Comparison of ENCODE assay signal across 18 mouse cellular contexts in genomic region chr17:48094820-48095680, GRCm38 (mm10). TPM values are rescaled to one million over a fixed set of nuclear protein-coding genes. Genes with fewer than 3 reads are reported as not detected.
DNase-seq lines count a peak whose midpoint lies in the region; ATAC-seq and TF ChIP-seq lines count a peak whose summit lies in the region.
"Had no signal": no experiment of that assay in that cellular context is flagged by ENCODE, and none has a peak within 500 bp of the region (broad histone marks: within the 10 kb centered on the region; RNA-seq: fewer than 3 reads in every experiment).

No protein-coding gene starts in this region.

- H3K9ac ChIP-seq in lung, embryonic 15.5 days = no peak overlapping the region
- H3K9ac ChIP-seq in lung, postnatal 0 days (replicated peaks; ENCODE audit: low read depth) = no peak overlapping the region
- peak overlapping the region; percentile 43; the same call in 1 of the 2 replicates for H3K9ac ChIP-seq in limb, embryonic 13.5 days
- H3K9ac ChIP-seq: intestine, embryonic 15.5 days; liver, embryonic 13.5 days had no signal

- ATAC-seq in lung, embryonic 15.5 days (ENCODE audit: borderline replicate concordance, extremely low read depth, low FRiP score, low TSS enrichment) = no peak
- ATAC-seq in lung, postnatal 0 days = no peak
- ATAC-seq in limb, embryonic 13.5 days (ENCODE audit: low FRiP score, low read depth) = peak; percentile 51
- ATAC-seq: intestine, embryonic 15.5 days had no signal

- H3K27ac ChIP-seq in heart, embryonic 10.5 days = 0 out of 2 replicates have a peak overlapping the region, but pooled peaks have one; percentile 39
- H3K27ac ChIP-seq in lung, embryonic 15.5 days = no peak overlapping the region
- no peak overlapping the region for H3K27ac ChIP-seq in lung, postnatal 0 days (ENCODE audit: low read length)
- H3K27ac ChIP-seq in limb, embryonic 13.5 days = peak overlapping the region; percentile 81
- H3K27ac ChIP-seq: intestine, embryonic 15.5 days; liver, embryonic 13.5 days had no signal

- DNase-seq in heart, embryonic 10.5 days (ENCODE audit: low spot score) = no peak
- no peak for DNase-seq in heart, postnatal 14 days
- DNase-seq in lung, postnatal 0 days (ENCODE audit: low spot score) = no peak
- DNase-seq in yolk sac, embryonic 10.5 days (ENCODE audit: low spot score) = peak; percentile 5
- no peak for DNase-seq in ovary, postnatal 36 days (ENCODE audit: low spot score)
- no peak for DNase-seq in cerebellum, adult 11-12 months
- DNase-seq: cerebellum, adult 2 months; gastrocnemius, postnatal 25 days; liver, embryonic 13.5 days; thymus, postnatal 25 days had no signal

- TF ChIP-seq CTCF in lung, postnatal 0 days (IDR thresholded peaks at IDR 0.05) = no peak

- H3K36me3 ChIP-seq in heart, embryonic 10.5 days = no peaks in the 10 kb centered on the region
- H3K36me3 ChIP-seq in lung, embryonic 15.5 days = no peaks in the 10 kb centered on the region
- no peaks in the 10 kb centered on the region for H3K36me3 ChIP-seq in lung, postnatal 0 days (ENCODE audit: insufficient read depth, low read length)
- H3K36me3 ChIP-seq in limb, embryonic 13.5 days = no peaks in the 10 kb centered on the region
- H3K36me3 ChIP-seq: intestine, embryonic 15.5 days; liver, embryonic 13.5 days had no signal

- no peak overlapping the region for H3K4me2 ChIP-seq in lung, embryonic 15.5 days
- no peak overlapping the region for H3K4me2 ChIP-seq in lung, postnatal 0 days (replicated peaks; ENCODE audit: low read depth, low read length)
- peak overlapping the region; percentile 67 for H3K4me2 ChIP-seq in limb, embryonic 13.5 days (replicated peaks)
- H3K4me2 ChIP-seq: liver, embryonic 13.5 days had no signal

- intact Hi-C loops in heart, postnatal 14 days (cut with DNase I) = no loop called here

- peaks cover 67% of the 10 kb centered on the region for H3K27me3 ChIP-seq in heart, embryonic 10.5 days (ENCODE audit: insufficient read depth, poor library complexity, severe bottlenecking)
- H3K27me3 ChIP-seq in lung, embryonic 15.5 days = peaks cover 63% of the 10 kb centered on the region
- peaks cover 29% of the 10 kb centered on the region for H3K27me3 ChIP-seq in lung, postnatal 0 days (replicated peaks; ENCODE audit: insufficient read depth, low read length)
- H3K27me3 ChIP-seq in limb, embryonic 13.5 days = peaks cover 55% of the 10 kb centered on the region

- H3K4me3 ChIP-seq in heart, embryonic 10.5 days = peak overlapping the region; percentile 61
- H3K4me3 ChIP-seq in lung, embryonic 15.5 days = peak overlapping the region; percentile 9
- H3K4me3 ChIP-seq in lung, postnatal 0 days (ENCODE audit: low read depth, low read length) = no peak overlapping the region
- peak overlapping the region; percentile 15; the same call in 1 of the 2 replicates for H3K4me3 ChIP-seq in limb, embryonic 13.5 days
- H3K4me3 ChIP-seq: erythroblast, embryonic 14.5 days; liver, embryonic 13.5 days had no signal

- peaks cover 50% of the 10 kb centered on the region for H3K4me1 ChIP-seq in heart, embryonic 10.5 days
- H3K4me1 ChIP-seq in lung, embryonic 15.5 days = peaks cover 51% of the 10 kb centered on the region
- peaks cover 7% of the 10 kb centered on the region; the same call in 1 of the 2 replicates for H3K4me1 ChIP-seq in lung, postnatal 0 days (ENCODE audit: insufficient read depth, low read depth, low read length)
- H3K4me1 ChIP-seq in limb, embryonic 13.5 days = peaks cover 67% of the 10 kb centered on the region

- H3K9me3 ChIP-seq in heart, embryonic 10.5 days = no peaks in the 10 kb centered on the region; the same call in 1 of the 2 replicates
- H3K9me3 ChIP-seq in lung, embryonic 15.5 days = no peaks in the 10 kb centered on the region
- no peaks in the 10 kb centered on the region for H3K9me3 ChIP-seq in lung, postnatal 0 days (ENCODE audit: low read length)
- H3K9me3 ChIP-seq in limb, embryonic 13.5 days = no peaks in the 10 kb centered on the region

- TF ChIP-seq EP300 in lung, postnatal 0 days (IDR thresholded peaks at IDR 0.05) = no peak

- 5% methylated on average over 20 of the region's 20 CpGs for WGBS in heart, embryonic 10.5 days
- 10% methylated on average over 20 of the region's 20 CpGs for WGBS in lung, embryonic 15.5 days
- WGBS in lung, postnatal 0 days = 11% methylated on average over 20 of the region's 20 CpGs
- WGBS in limb, embryonic 13.5 days = 1% methylated on average over 19 of the region's 20 CpGs

RNA-seq across cellular contexts. Expression of gene 1700067P10Rik, which starts 5.9 kb away (rescaled TPM):
- polyA plus RNA-seq in heart, embryonic 10.5 days (2016; fragmentation: Nextera tagmentation; extraction: Ambion mirVana) = not detected in 2 replicates
- total RNA-seq in heart, postnatal 14 days (2021) = not detected
- not detected in 2 replicates for polyA plus RNA-seq in lung, embryonic 15.5 days (2015; fragmentation: Nextera tagmentation; extraction: Ambion mirVana)
- not detected in 2 replicates for polyA plus RNA-seq in lung, postnatal 0 days (2015; fragmentation: Nextera tagmentation; extraction: Ambion mirVana)
- polyA plus RNA-seq in limb, embryonic 13.5 days (2015; fragmentation: Nextera tagmentation; extraction: Ambion mirVana) = not detected in 2 replicates
- total RNA-seq: adrenal gland, postnatal 10 days; gastrocnemius, postnatal 25 days; layer of hippocampus, postnatal 10 days; megakaryocyte progenitor cell, adult 5-6 weeks had no signal
- polyA plus RNA-seq: intestine, embryonic 15.5 days; liver, embryonic 13.5 days; spleen, adult 2 months had no signal

RNA-seq across cellular contexts. Expression of gene 9830107B12Rik, which starts 51.0 kb away (rescaled TPM):
- polyA plus RNA-seq in heart, embryonic 10.5 days (2016; fragmentation: Nextera tagmentation; extraction: Ambion mirVana) = not detected in 2 replicates
- total RNA-seq in heart, postnatal 14 days (2021) = not detected
- not detected in 2 replicates for polyA plus RNA-seq in lung, embryonic 15.5 days (2015; fragmentation: Nextera tagmentation; extraction: Ambion mirVana)
- polyA plus RNA-seq in lung, postnatal 0 days (2015; fragmentation: Nextera tagmentation; extraction: Ambion mirVana) = 0.12 and 0.32 TPM in 2 replicates
- polyA plus RNA-seq in limb, embryonic 13.5 days (2015; fragmentation: Nextera tagmentation; extraction: Ambion mirVana) = not detected in 2 replicates
- total RNA-seq: gastrocnemius, postnatal 25 days; layer of hippocampus, postnatal 10 days had no signal
- polyA plus RNA-seq: cerebellum, adult 2 months; erythroblast, embryonic 14.5 days had no signal

RNA-seq across cellular contexts. Expression of gene 1700122O11Rik, which starts 57.0 kb away (rescaled TPM):
- not detected in 2 replicates for polyA plus RNA-seq in heart, embryonic 10.5 days (2016; fragmentation: Nextera tagmentation; extraction: Ambion mirVana)
- total RNA-seq in heart, postnatal 14 days (2021) = not detected
- polyA plus RNA-seq in lung, embryonic 15.5 days (2015; fragmentation: Nextera tagmentation; extraction: Ambion mirVana) = not detected in 2 replicates
- polyA plus RNA-seq in lung, postnatal 0 days (2015; fragmentation: Nextera tagmentation; extraction: Ambion mirVana) = not detected in 2 replicates
- not detected in 2 replicates for polyA plus RNA-seq in limb, embryonic 13.5 days (2015; fragmentation: Nextera tagmentation; extraction: Ambion mirVana)
- total RNA-seq: adrenal gland, postnatal 10 days; gastrocnemius, postnatal 25 days; layer of hippocampus, postnatal 10 days; megakaryocyte progenitor cell, adult 5-6 weeks had no signal
- polyA plus RNA-seq: cerebellum, adult 2 months; erythroblast, embryonic 14.5 days; intestine, embryonic 15.5 days; liver, embryonic 13.5 days; spleen, adult 2 months had no signal

Comparison
In these comparisons a context has a peak if more than half of its experiments do, and no peak if none do; other contexts are left out.
1. H3K27ac ChIP-seq: peak in heart, embryonic 10.5 days (single experiment) and limb, embryonic 13.5 days (single experiment); none in lung, embryonic 15.5 days (single experiment) and lung, postnatal 0 days (single experiment).